Mouse (Mus musculus): Measurements from ENCODE around the gene Phf2. TPM values are rescaled to one million over a fixed set of nuclear protein-coding genes. Genes with fewer than 3 reads are reported as not detected.
A peak's percentile ranks its signal among the peaks of the same experiment; 100 is the strongest.

The Phf2 gene
- total and polyA plus RNA-seq, 2 experiments from 2014 or later: 4.7 to 25.0 TPM

DNA sequence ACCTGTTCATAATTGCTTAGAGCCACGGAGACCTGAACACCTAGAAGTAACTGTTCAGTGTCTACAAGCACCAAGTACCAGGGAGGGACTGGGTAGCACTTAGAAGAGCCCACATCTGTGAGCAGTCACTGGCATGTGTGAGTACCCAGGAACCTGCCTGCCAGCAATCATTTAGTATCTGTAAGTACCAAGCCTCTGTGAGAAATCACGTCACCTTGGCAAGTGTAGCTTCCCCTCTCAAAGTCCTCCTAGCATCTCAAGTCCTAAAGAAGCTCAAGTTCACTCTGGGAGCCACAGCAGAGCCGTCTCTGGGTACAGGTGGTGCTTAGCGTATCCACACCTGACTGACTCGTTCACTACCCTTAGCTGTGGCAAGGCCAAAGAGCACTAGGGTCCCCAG, 19.2 kb downstream of the Phf2 start:
- H3K4me2 ChIP-seq (ENCODE audit: low read depth, low read length): no peak overlapping the region
- H3K9me3 ChIP-seq (ENCODE audit: low read length): no peaks in the 10 kb centered on the region
- ATAC-seq (no peak), DNase-seq (ENCODE audit: low spot score) (no peak)
- H3K27me3 ChIP-seq (ENCODE audit: insufficient read depth, low read length): no peaks in the 10 kb centered on the region
- H3K9ac ChIP-seq (replicated peaks; ENCODE audit: low read length): no peak overlapping the region
- WGBS: 91% methylated on average over 5 of the region's 5 CpGs
- peaks cover 5% of the 10 kb centered on the region for H3K4me1 ChIP-seq (ENCODE audit: insufficient read depth, low read length)
- H3K27ac ChIP-seq: no peak overlapping the region
- no peak for TF ChIP-seq CTCF (IDR thresholded peaks at IDR 0.05; ENCODE audit: low read depth)
- H3K4me3 ChIP-seq (ENCODE audit: low read length): no peak overlapping the region
- H3K36me3 ChIP-seq (ENCODE audit: insufficient read depth, low read length): no peaks in the 10 kb centered on the region

DNA sequence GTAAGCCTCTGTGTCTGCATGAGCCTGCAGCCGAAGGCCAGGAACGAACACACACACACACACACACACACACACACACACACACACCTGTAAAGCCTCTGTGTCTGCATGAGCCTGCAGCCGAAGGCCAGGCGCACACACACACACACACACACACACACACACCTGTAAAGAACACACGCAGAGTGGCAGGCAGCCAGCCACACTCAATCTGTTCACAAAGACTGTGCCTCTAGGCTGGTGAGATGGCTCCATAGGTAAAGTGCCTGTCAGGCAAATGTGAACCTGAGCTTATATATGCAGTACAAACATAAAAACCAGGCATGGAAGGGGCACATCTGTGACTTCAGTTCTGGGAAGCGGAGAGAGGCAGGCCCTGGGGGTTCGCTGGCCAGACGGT, 20.1 kb downstream of the Phf2 start:
- DNase-seq (ENCODE audit: low spot score) (peak; percentile 67), ATAC-seq (peak; percentile 41; the same call in 1 of the 2 replicates)
- Histone ChIP-seq H3K27ac (peak overlapping the region; percentile 41; the same call in 1 of the 2 replicates), H3K4me3 (ENCODE audit: low read length) (no peak overlapping the region), H3K27me3 (ENCODE audit: insufficient read depth, low read length) (no peaks in the 10 kb centered on the region), H3K4me2 (ENCODE audit: low read depth, low read length) (no peak overlapping the region), H3K36me3 (ENCODE audit: insufficient read depth, low read length) (no peaks in the 10 kb centered on the region), H3K4me1 (ENCODE audit: insufficient read depth, low read length) (peaks cover 4% of the 10 kb centered on the region), H3K9me3 (ENCODE audit: low read length) (no peaks in the 10 kb centered on the region), H3K9ac (replicated peaks; ENCODE audit: low read length) (no peak overlapping the region)
- no peak for TF ChIP-seq CTCF (IDR thresholded peaks at IDR 0.05; ENCODE audit: low read depth)
- 56% methylated on average over 8 of the region's 8 CpGs for WGBS

DNA sequence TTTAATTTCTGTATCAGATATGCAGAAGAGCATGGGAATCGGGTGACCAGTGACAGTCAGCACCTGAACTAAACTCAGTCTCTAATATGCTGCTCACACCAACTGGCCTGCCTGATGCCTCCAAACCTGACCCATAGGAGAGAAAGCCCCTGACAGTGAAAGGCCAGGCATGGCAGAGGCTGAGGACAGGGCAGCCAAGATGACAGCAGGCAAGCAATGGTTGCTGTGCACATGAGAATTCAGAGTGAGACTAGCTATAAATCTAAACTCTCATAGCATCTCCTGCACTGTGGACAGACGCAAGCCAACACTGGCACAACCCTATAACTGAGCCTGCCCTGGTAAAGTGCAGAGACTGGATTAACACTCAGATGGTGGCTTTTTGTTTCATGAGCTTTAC, 20.6 kb downstream of the Phf2 start:
- Histone ChIP-seq H3K27me3 (ENCODE audit: insufficient read depth, low read length) (no peaks in the 10 kb centered on the region), H3K4me1 (ENCODE audit: insufficient read depth, low read length) (peaks cover 4% of the 10 kb centered on the region), H3K36me3 (ENCODE audit: insufficient read depth, low read length) (no peaks in the 10 kb centered on the region), H3K27ac (peak overlapping the region; percentile 41; the same call in 1 of the 2 replicates), H3K4me3 (ENCODE audit: low read length) (no peak overlapping the region), H3K4me2 (ENCODE audit: low read depth, low read length) (no peak overlapping the region), H3K9ac (replicated peaks; ENCODE audit: low read length) (no peak overlapping the region), H3K9me3 (ENCODE audit: low read length) (no peaks in the 10 kb centered on the region)
- 64% methylated on average over 2 of the region's 2 CpGs for WGBS
- ATAC-seq: no peak
- DNase-seq (ENCODE audit: low spot score): no peak
- TF ChIP-seq CTCF (IDR thresholded peaks at IDR 0.05; ENCODE audit: low read depth): no peak

DNA sequence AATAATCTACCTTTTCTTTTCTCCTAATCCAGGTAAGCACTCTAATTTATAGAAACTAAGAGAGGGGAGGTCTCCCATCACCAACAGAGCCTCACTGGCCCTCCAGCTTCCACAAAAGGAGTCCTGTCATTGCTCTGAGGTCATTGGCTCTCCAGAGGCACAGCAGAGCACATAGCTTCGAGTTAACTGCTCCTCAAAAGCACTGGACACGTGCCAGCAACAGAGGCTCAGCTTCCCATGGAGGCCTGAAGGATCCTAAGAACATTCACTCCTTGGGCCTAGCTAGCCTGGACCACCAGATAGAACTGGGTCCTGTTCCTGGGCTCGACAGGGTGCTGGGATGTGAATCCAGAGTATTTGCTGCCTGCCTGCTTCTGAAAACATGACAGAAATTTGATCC, 21.8 kb downstream of the Phf2 start:
- H3K27ac ChIP-seq: no peak overlapping the region
- no peaks in the 10 kb centered on the region for H3K27me3 ChIP-seq (ENCODE audit: insufficient read depth, low read length)
- H3K36me3 ChIP-seq (ENCODE audit: insufficient read depth, low read length): no peaks in the 10 kb centered on the region
- H3K4me2 ChIP-seq (ENCODE audit: low read depth, low read length): no peak overlapping the region
- no peak for TF ChIP-seq CTCF (IDR thresholded peaks at IDR 0.05; ENCODE audit: low read depth)
- 29% methylated on average over 3 of the region's 3 CpGs for WGBS
- no peaks in the 10 kb centered on the region for H3K9me3 ChIP-seq (ENCODE audit: low read length)
- no peak overlapping the region for H3K9ac ChIP-seq (replicated peaks; ENCODE audit: low read length)
- DNase-seq (ENCODE audit: low spot score): peak; percentile 66
- H3K4me3 ChIP-seq (ENCODE audit: low read length): no peak overlapping the region
- ATAC-seq: no peak
- peaks cover 4% of the 10 kb centered on the region for H3K4me1 ChIP-seq (ENCODE audit: insufficient read depth, low read length)

DNA sequence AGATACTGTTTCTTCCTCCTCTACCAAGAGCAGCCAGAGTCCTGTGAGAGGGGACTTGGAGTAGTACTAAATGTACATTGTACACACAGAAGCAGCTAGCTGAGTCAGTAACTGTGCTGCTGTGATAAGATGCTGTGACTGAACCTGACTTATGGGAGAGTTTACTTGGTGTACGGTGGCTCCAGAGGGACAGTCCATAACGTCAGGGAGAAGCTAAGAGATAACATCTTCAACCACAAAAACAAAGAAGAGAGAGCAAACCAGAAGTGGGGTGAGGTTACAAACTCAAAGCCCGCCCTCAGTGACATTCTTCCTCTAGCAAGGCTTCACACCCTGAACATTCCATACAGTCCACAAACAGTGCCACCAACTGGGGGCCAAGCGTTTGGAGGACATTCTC, 25.6 kb downstream of the Phf2 start:
- Histone ChIP-seq H3K4me3 (ENCODE audit: low read length) (no peak overlapping the region), H3K27ac (no peak overlapping the region), H3K4me2 (ENCODE audit: low read depth, low read length) (no peak overlapping the region), H3K4me1 (ENCODE audit: insufficient read depth, low read length) (no peaks in the 10 kb centered on the region), H3K9ac (replicated peaks; ENCODE audit: low read length) (no peak overlapping the region), H3K27me3 (ENCODE audit: insufficient read depth, low read length) (no peaks in the 10 kb centered on the region), H3K9me3 (ENCODE audit: low read length) (no peaks in the 10 kb centered on the region), H3K36me3 (ENCODE audit: insufficient read depth, low read length) (no peaks in the 10 kb centered on the region)
- DNase-seq (ENCODE audit: low spot score) (no peak), ATAC-seq (no peak)
- TF ChIP-seq CTCF (IDR thresholded peaks at IDR 0.05; ENCODE audit: low read depth): no peak
- 76% methylated on average over 4 of the region's 4 CpGs for WGBS

DNA sequence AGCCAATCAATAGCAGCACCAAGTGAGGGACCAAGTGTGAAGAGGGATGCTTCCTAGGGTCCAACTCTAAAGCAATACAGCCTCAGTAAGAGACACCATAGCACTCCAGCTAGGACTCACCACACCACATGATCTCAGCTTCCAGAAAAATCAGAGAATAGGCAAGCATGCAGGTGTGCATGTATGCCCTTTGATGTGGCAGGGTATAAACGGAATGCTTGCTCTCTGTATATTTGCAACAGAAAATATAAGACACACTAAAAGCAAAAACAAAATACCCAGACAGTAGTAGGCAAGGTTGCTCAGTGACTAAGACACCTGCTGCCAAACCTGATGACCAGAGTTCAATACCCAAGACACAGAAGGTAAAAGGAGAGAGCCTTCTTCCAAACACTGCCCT, 27.4 kb downstream of the Phf2 start:
- WGBS: 95% methylated on average over 1 of the region's 1 CpGs
- TF ChIP-seq CTCF (IDR thresholded peaks at IDR 0.05; ENCODE audit: low read depth): no peak

GRCm38 (mm10) chr13:48841905-48842592, 28.9 kb downstream of the Phf2 start:
- no peaks in the 10 kb centered on the region for H3K9me3 ChIP-seq (ENCODE audit: low read length)
- WGBS: 59% methylated on average over 5 of the region's 5 CpGs
- no peaks in the 10 kb centered on the region for H3K4me1 ChIP-seq (ENCODE audit: insufficient read depth, low read length)
- ATAC-seq: no peak
- DNase-seq (ENCODE audit: low spot score): no peak
- TF ChIP-seq CTCF (IDR thresholded peaks at IDR 0.05; ENCODE audit: low read depth): no peak
- no peak overlapping the region for H3K4me3 ChIP-seq (ENCODE audit: low read length)
- H3K27ac ChIP-seq: no peak overlapping the region
- no peak overlapping the region for H3K9ac ChIP-seq (replicated peaks; ENCODE audit: low read length)
- H3K4me2 ChIP-seq (ENCODE audit: low read depth, low read length): no peak overlapping the region
- no peaks in the 10 kb centered on the region for H3K36me3 ChIP-seq (ENCODE audit: insufficient read depth, low read length)
- no peaks in the 10 kb centered on the region for H3K27me3 ChIP-seq (ENCODE audit: insufficient read depth, low read length)

More for the DNA sequence above, 27.4 kb downstream of the Phf2 start:
- Histone ChIP-seq H3K27ac (no peak overlapping the region), H3K4me3 (ENCODE audit: low read length) (no peak overlapping the region), H3K4me2 (ENCODE audit: low read depth, low read length) (no peak overlapping the region), H3K9ac (replicated peaks; ENCODE audit: low read length) (no peak overlapping the region), H3K9me3 (ENCODE audit: low read length) (no peaks in the 10 kb centered on the region), H3K36me3 (ENCODE audit: insufficient read depth, low read length) (no peaks in the 10 kb centered on the region), H3K27me3 (ENCODE audit: insufficient read depth, low read length) (no peaks in the 10 kb centered on the region), H3K4me1 (ENCODE audit: insufficient read depth, low read length) (no peaks in the 10 kb centered on the region)
- DNase-seq (ENCODE audit: low spot score) (no peak), ATAC-seq (no peak)
